Mouse (Mus musculus) testis, adult 2 months (tissue): ENCODE measurements around the gene Prpf31. TPM values are rescaled to one million over a fixed set of nuclear protein-coding genes. Genes with fewer than 3 reads are reported as not detected.
"Not testable (repeated sequence)": the region's sequence is repeated elsewhere in the genome, so short reads cannot be mapped to it uniquely, and the experiment has no call there.

Source experiments
- H3K27ac ChIP-seq: fragments of 200-500 bp; 2 replicates; pipeline ENCODE4 v1.5.1; 2012; ENCODE audit warnings: low read depth, low read length; ENCODE audit not compliant: control insufficient read depth, insufficient read depth
- H3K27me3 ChIP-seq: fragments of 200-500 bp; 2 replicates; pipeline ENCODE4 v1.6.1; 2012; ENCODE audit warnings: mild to moderate bottlenecking, low read length, moderate library complexity; ENCODE audit not compliant: control insufficient read depth, insufficient read depth
- H3K36me3 ChIP-seq: fragments of 200-500 bp; 2 replicates; pipeline ENCODE4 v1.6.1; 2012; ENCODE audit warnings: mild to moderate bottlenecking, low read length; ENCODE audit not compliant: control insufficient read depth, insufficient read depth
- H3K4me1 ChIP-seq: fragments of 200-500 bp; 2 replicates; pipeline ENCODE4 v1.6.1; 2012; ENCODE audit warnings: low read length; ENCODE audit not compliant: control insufficient read depth, insufficient read depth
- H3K4me3 ChIP-seq: fragments of 200-500 bp; 2 replicates; pipeline ENCODE4 v1.5.1; 2012; ENCODE audit warnings: low read depth, mild to moderate bottlenecking, low read length, moderate library complexity, mixed read lengths; ENCODE audit not compliant: control insufficient read depth
- CTCF ChIP-seq: fragments of 200-500 bp; IDR thresholded peaks from 2 replicates; pipeline ENCODE4 v1.5.1; 2012; ENCODE audit warnings: low read depth, mild to moderate bottlenecking, inconsistent platforms, low read length, moderate library complexity; ENCODE audit not compliant: control insufficient read depth, insufficient read depth, insufficient replicate concordance
- POLR2A ChIP-seq: fragments of 200-500 bp; IDR thresholded peaks from 2 replicates; pipeline ENCODE4 v1.6.1; 2012; ENCODE audit warnings: low read depth, mild to moderate bottlenecking, inconsistent platforms, low read length, moderate library complexity; ENCODE audit not compliant: control insufficient read depth
- polyA plus RNA-seq: library from polyadenylated mRNA; depleted of rRNA; stranded (reverse); fragments of >200 nt; gene quantifications from 2 replicates; pipeline ENCODE4 v1.2.3, GENCODE M21; 2012

The Prpf31 gene
- polyA plus RNA-seq, 1 experiment: 26.4 TPM

- H3K4me1 ChIP-seq: no peaks in the 10 kb centered on the region; the same call in 1 of the 2 replicates
- H3K27ac ChIP-seq: no peak overlapping the region
- TF ChIP-seq POLR2A (no peak), CTCF (no peak)
- H3K27me3 ChIP-seq: no peaks in the 10 kb centered on the region
- no peaks in the 10 kb centered on the region for H3K36me3 ChIP-seq
- no peak overlapping the region for H3K4me3 ChIP-seq
Measured at GRCm38 (mm10) chr7:3593855-3594254, 35.9 kb upstream of the Prpf31 start.

DNA sequence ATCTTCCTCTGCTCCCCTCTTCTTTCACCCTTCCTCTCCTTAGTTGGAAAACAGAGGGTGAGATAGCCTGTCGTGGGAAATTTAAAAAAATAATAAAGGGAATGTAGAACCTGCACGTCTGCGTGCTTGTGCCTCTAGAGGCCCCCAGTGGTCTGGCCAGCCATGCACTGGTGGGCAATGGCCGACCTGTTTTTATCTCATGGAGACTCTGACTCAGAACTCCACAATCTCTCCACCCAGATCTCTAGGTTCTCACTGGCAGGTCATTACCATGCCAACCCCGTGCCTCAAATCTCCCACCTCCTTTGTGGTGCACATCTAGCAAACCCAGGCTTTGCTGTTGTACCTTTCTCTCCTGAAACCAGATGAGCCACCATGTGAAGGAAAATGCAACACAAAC, 35.1 kb upstream of the Prpf31 start:
- H3K4me1 ChIP-seq: no peaks in the 10 kb centered on the region; the same call in 1 of the 2 replicates
- H3K4me3 ChIP-seq: no peak overlapping the region; the same call in 1 of the 2 replicates
- no peaks in the 10 kb centered on the region for H3K36me3 ChIP-seq
- TF ChIP-seq CTCF (no peak), POLR2A (no peak)
- H3K27me3 ChIP-seq: no peaks in the 10 kb centered on the region
- no peak overlapping the region for H3K27ac ChIP-seq

DNA sequence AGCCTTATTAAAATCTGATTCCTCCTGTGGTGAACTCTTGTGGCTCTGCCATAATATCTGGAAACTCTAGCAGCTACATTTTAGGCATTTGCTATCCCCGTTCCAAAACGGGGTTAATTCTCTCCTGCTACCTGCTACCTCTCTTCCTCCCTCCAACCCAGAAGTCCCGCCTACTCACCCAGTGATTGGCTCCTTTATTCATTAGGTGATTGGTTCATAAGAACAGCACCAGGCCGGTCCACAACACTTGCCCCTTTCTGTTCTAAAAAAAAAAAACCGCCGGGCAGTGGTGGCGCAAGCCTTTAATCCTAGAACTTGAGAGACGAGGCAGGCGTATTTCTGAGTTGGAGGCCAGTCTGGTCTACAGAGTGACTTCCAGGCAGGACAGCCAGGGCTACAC, 34.6 kb upstream of the Prpf31 start:
- no peaks in the 10 kb centered on the region for H3K36me3 ChIP-seq
- no peak overlapping the region; the same call in none of the 2 replicates for H3K4me3 ChIP-seq
- no peaks in the 10 kb centered on the region for H3K27me3 ChIP-seq
- H3K4me1 ChIP-seq: no peaks in the 10 kb centered on the region; the same call in 1 of the 2 replicates
- TF ChIP-seq POLR2A: no peak
- no peak for TF ChIP-seq CTCF
- no peak overlapping the region for H3K27ac ChIP-seq

- not testable (repeated sequence) for H3K27me3 ChIP-seq, H3K36me3 ChIP-seq, H3K4me1 ChIP-seq, H3K27ac ChIP-seq, H3K4me3 ChIP-seq
Measured at GRCm38 (mm10) chr7:3597755-3598154, 32.0 kb upstream of the Prpf31 start.

DNA sequence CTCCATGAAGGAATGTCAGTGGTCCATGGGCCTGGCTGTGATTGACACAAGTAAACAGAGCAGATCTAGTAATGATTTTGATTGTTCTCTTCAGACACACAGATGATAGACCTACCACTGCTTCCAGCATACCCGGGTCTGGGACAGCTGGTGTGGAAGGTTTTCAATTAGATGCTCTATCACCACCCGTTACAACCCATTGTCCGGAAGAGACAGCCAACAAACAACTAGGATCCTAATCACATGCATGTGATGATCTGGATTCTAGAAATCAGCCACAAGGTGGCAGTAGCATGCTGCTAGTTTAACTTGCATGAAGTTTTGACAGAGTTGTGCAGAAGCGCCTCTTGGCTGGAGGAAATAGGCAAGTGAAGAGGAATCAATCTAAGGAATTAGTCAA, 28.7 kb upstream of the Prpf31 start:
- H3K36me3 ChIP-seq: no peaks in the 10 kb centered on the region
- H3K4me3 ChIP-seq: no peak overlapping the region
- TF ChIP-seq POLR2A (no peak), CTCF (no peak)
- no peaks in the 10 kb centered on the region for H3K4me1 ChIP-seq
- no peak overlapping the region for H3K27ac ChIP-seq
- H3K27me3 ChIP-seq: no peaks in the 10 kb centered on the region

GRCm38 (mm10) chr7:3606798-3607197, 23.0 kb upstream of the Prpf31 start:
- no peaks in the 10 kb centered on the region for H3K27me3 ChIP-seq
- no peaks in the 10 kb centered on the region for H3K36me3 ChIP-seq
- H3K27ac ChIP-seq: no peak overlapping the region
- H3K4me3 ChIP-seq: no peak overlapping the region
- TF ChIP-seq CTCF (no peak), POLR2A (no peak)
- peaks cover 6% of the 10 kb centered on the region for H3K4me1 ChIP-seq

DNA sequence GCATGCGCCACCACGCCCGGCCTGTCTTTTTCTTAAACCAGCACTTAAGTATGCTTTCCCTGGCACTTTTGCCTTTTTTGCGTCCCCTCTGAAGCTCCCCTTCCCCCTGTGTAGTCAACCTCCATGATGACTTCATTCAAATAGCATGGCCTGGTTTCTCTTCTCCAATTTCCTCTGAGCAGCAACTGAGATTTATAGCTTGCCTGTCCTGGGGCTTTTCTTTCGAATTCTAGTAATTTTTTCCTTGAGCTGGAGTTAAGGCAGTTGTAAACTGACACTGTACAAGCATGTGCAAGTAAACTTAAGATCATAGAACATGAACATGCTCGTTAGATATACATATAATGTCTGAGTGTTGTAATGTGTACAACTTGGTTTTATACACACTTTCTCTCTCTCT, 22.4 kb upstream of the Prpf31 start:
- TF ChIP-seq CTCF: no peak
- no peak for TF ChIP-seq POLR2A
- H3K27me3 ChIP-seq: no peaks in the 10 kb centered on the region
- H3K4me3 ChIP-seq: no peak overlapping the region
- no peak overlapping the region for H3K27ac ChIP-seq
- no peaks in the 10 kb centered on the region for H3K36me3 ChIP-seq
- H3K4me1 ChIP-seq: peaks cover 6% of the 10 kb centered on the region

DNA sequence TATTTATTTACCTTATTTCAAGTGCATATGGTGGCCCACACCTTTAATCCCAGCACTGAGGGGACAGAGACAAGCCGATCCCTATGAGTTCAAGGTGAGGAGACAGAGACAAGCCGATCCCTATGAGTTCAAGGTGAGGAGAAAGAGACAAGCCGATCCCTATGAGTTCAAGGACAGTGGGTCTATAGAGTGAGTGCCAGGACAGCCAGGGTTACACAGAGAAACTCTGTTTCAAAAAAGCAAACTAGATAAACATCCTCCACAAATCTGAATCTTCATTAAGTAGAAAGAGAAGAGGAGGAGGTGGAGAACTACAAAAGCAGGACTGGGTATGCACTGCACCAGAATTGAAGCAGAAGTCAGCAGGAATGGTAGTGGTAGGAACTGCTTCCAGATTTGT, 21.1 kb upstream of the Prpf31 start:
- H3K27me3 ChIP-seq: no peaks in the 10 kb centered on the region
- H3K36me3 ChIP-seq: no peaks in the 10 kb centered on the region
- no peak overlapping the region for H3K27ac ChIP-seq
- peaks cover 6% of the 10 kb centered on the region for H3K4me1 ChIP-seq
- TF ChIP-seq CTCF (no peak), POLR2A (no peak)
- H3K4me3 ChIP-seq: no peak overlapping the region
